Mouse (Mus musculus): ENCODE data around the gene Hoxb2. TPM values are rescaled to one million over a fixed set of nuclear protein-coding genes. Genes with fewer than 3 reads are reported as not detected.

The Hoxb2 gene
- total RNA-seq, 2 experiments from 2014 or later: not detected

GRCm38 (mm10) chr11:96316696-96317607, 33.4 kb upstream of the Hoxb2 start:
- no peak for DNase-seq (ENCODE audit: low spot score in 2 of 2)

GRCm38 (mm10) chr11:96317608-96318367, 32.5 kb upstream of the Hoxb2 start, which contains the start of gene Hoxb4:
Hoxb4 (plus strand) TSS chr11:96318267.
- DNase-seq (ENCODE audit: low spot score in 2 of 2): no peak

GRCm38 (mm10) chr11:96318368-96319070, 31.8 kb upstream of the Hoxb2 start:
- no peak for DNase-seq (ENCODE audit: low spot score in 2 of 2)

GRCm38 (mm10) chr11:96319071-96319902, 31.0 kb upstream of the Hoxb2 start:
- DNase-seq (ENCODE audit: low spot score in 2 of 2): no peak

GRCm38 (mm10) chr11:96319910-96320309, 30.4 kb upstream of the Hoxb2 start:
- no peak for DNase-seq (ENCODE audit: low spot score in 2 of 2)

- DNase-seq (ENCODE audit: low spot score in 2 of 2): no peak
These were observed 29.6 kb upstream of the Hoxb2 start for GRCm38 (mm10) chr11:96320688-96321087.

- DNase-seq (ENCODE audit: low spot score in 2 of 2): no peak
These were observed 28.5 kb upstream of the Hoxb2 start for GRCm38 (mm10) chr11:96321846-96322245.

GRCm38 (mm10) chr11:96322738-96323137, 27.6 kb upstream of the Hoxb2 start:
- no peak for DNase-seq (ENCODE audit: low spot score in 2 of 2)

GRCm38 (mm10) chr11:96323154-96323553, 27.2 kb upstream of the Hoxb2 start, which contains the start of gene Hoxb3:
Hoxb3 (plus strand) TSS chr11:96323326.
- no peak for DNase-seq (ENCODE audit: low spot score in 2 of 2)

GRCm38 (mm10) chr11:96324125-96324524, 26.2 kb upstream of the Hoxb2 start:
- no peak for DNase-seq (ENCODE audit: low spot score in 2 of 2)

GRCm38 (mm10) chr11:96324965-96325364, 25.4 kb upstream of the Hoxb2 start:
- no peak for DNase-seq (ENCODE audit: low spot score in 2 of 2)

- no peak for DNase-seq (ENCODE audit: low spot score in 2 of 2)
These were observed 24.5 kb upstream of the Hoxb2 start for GRCm38 (mm10) chr11:96325747-96326212.

GRCm38 (mm10) chr11:96326705-96327104, 23.6 kb upstream of the Hoxb2 start:
- DNase-seq (ENCODE audit: low spot score in 2 of 2): no peak

- DNase-seq (ENCODE audit: low spot score in 2 of 2): no peak
These were observed 23.2 kb upstream of the Hoxb2 start for GRCm38 (mm10) chr11:96327122-96327521.

- DNase-seq (ENCODE audit: low spot score in 2 of 2): no peak
These were observed 22.6 kb upstream of the Hoxb2 start for GRCm38 (mm10) chr11:96327750-96328149.

GRCm38 (mm10) chr11:96328605-96329004, 21.7 kb upstream of the Hoxb2 start:
- no peak for DNase-seq (ENCODE audit: low spot score in 2 of 2)

- DNase-seq (ENCODE audit: low spot score in 2 of 2): no peak
These were observed 18.2 kb upstream of the Hoxb2 start for GRCm38 (mm10) chr11:96332105-96332504.

GRCm38 (mm10) chr11:96332618-96333032, 17.7 kb upstream of the Hoxb2 start:
- DNase-seq (ENCODE audit: low spot score in 2 of 2): no peak

- no peak for DNase-seq (ENCODE audit: low spot score in 2 of 2)
These were observed 16.9 kb upstream of the Hoxb2 start for GRCm38 (mm10) chr11:96333241-96334001.

GRCm38 (mm10) chr11:96334002-96334364, 16.3 kb upstream of the Hoxb2 start:
- DNase-seq (ENCODE audit: low spot score in 2 of 2): no peak
